Mouse (Mus musculus): ENCODE measurements around the gene Nkpd1. TPM values are rescaled to one million over a fixed set of nuclear protein-coding genes. Genes with fewer than 3 reads are reported as not detected.

Gene Nkpd1
- 2.2 and 2.3 TPM in 2 replicates for polyA plus RNA-seq (2012; rRNA removed)

GRCm38 (mm10) chr7:19517652-19518365 is at the start of gene Nkpd1:
Nkpd1 (plus strand) TSS chr7:19517838.
- no peak within 1 kb of the TSS for H3K4me3 ChIP-seq (ENCODE audit: extremely low read depth, insufficient read depth, insufficient read length)
- H3K27ac ChIP-seq (ENCODE audit: insufficient read depth, low read length) = no peak within 1 kb of the TSS
- H3K36me3 ChIP-seq (ENCODE audit: control insufficient read depth, insufficient read depth, low read length) = no peaks in the 10 kb centered on the region
- peaks cover 15% of the 10 kb centered on the region for H3K27me3 ChIP-seq (ENCODE audit: control insufficient read depth, insufficient read depth, low read length)
- 4% methylated on average over 29 of the region's 29 CpGs for WGBS
- DNase-seq (ENCODE audit: low read depth in 1 of 2, low spot score in 2 of 2) = peak in 1 of 2 experiments; percentile 8
- TF ChIP-seq POLR2A (IDR thresholded peaks at IDR 0.05; ENCODE audit: low read depth, low read length) (no peak), CTCF (IDR thresholded peaks at IDR 0.05; ENCODE audit: extremely low read depth, insufficient read depth, insufficient read length, insufficient replicate concordance) (peak; percentile 32; the same call in 1 of the 2 replicates)
- peaks cover 2% of the 10 kb centered on the region for H3K4me1 ChIP-seq (ENCODE audit: control insufficient read depth, insufficient read depth, insufficient read length)

GRCm38 (mm10) chr7:19468279-19468678 is 49.4 kb upstream of the Nkpd1 start:
- TF ChIP-seq POLR2A (IDR thresholded peaks at IDR 0.05; ENCODE audit: low read depth, low read length) (no peak), CTCF (IDR thresholded peaks at IDR 0.05; ENCODE audit: extremely low read depth, insufficient read depth, insufficient read length, insufficient replicate concordance) (no peak)
- Histone ChIP-seq H3K27ac (ENCODE audit: insufficient read depth, low read length) (no peak overlapping the region), H3K4me1 (ENCODE audit: control insufficient read depth, insufficient read depth, insufficient read length) (peaks cover 17% of the 10 kb centered on the region; the same call in 1 of the 2 replicates), H3K27me3 (ENCODE audit: control insufficient read depth, insufficient read depth, low read length) (no peaks in the 10 kb centered on the region), H3K36me3 (ENCODE audit: control insufficient read depth, insufficient read depth, low read length) (no peaks in the 10 kb centered on the region), H3K4me3 (ENCODE audit: extremely low read depth, insufficient read depth, insufficient read length) (no peak overlapping the region)
- no peak for DNase-seq (ENCODE audit: low read depth in 1 of 2, low spot score in 2 of 2)
- WGBS = 38% methylated on average over 12 of the region's 12 CpGs

- peaks cover 27% of the 10 kb centered on the region for H3K4me1 ChIP-seq (ENCODE audit: control insufficient read depth, insufficient read depth, insufficient read length)
- WGBS = 93% methylated on average over 23 of the region's 23 CpGs
- H3K4me3 ChIP-seq (ENCODE audit: extremely low read depth, insufficient read depth, insufficient read length) = no peak overlapping the region
- TF ChIP-seq POLR2A (IDR thresholded peaks at IDR 0.05; ENCODE audit: low read depth, low read length) = no peak
- no peak for TF ChIP-seq CTCF (IDR thresholded peaks at IDR 0.05; ENCODE audit: extremely low read depth, insufficient read depth, insufficient read length, insufficient replicate concordance)
- H3K27ac ChIP-seq (ENCODE audit: insufficient read depth, low read length) = no peak overlapping the region
- no peaks in the 10 kb centered on the region for H3K36me3 ChIP-seq (ENCODE audit: control insufficient read depth, insufficient read depth, low read length)
- peaks cover 2% of the 10 kb centered on the region for H3K27me3 ChIP-seq (ENCODE audit: control insufficient read depth, insufficient read depth, low read length)
- no peak for DNase-seq (ENCODE audit: low read depth in 1 of 2, low spot score in 2 of 2)
These were observed 48.2 kb upstream of the Nkpd1 start for GRCm38 (mm10) chr7:19469404-19469803.

- peaks cover 2% of the 10 kb centered on the region for H3K27me3 ChIP-seq (ENCODE audit: control insufficient read depth, insufficient read depth, low read length)
- WGBS = 76% methylated on average over 14 of the region's 14 CpGs
- no peak for DNase-seq (ENCODE audit: low read depth in 1 of 2, low spot score in 2 of 2)
- TF ChIP-seq POLR2A (IDR thresholded peaks at IDR 0.05; ENCODE audit: low read depth, low read length) (no peak), CTCF (IDR thresholded peaks at IDR 0.05; ENCODE audit: extremely low read depth, insufficient read depth, insufficient read length, insufficient replicate concordance) (no peak)
- no peaks in the 10 kb centered on the region for H3K36me3 ChIP-seq (ENCODE audit: control insufficient read depth, insufficient read depth, low read length)
- peaks cover 27% of the 10 kb centered on the region for H3K4me1 ChIP-seq (ENCODE audit: control insufficient read depth, insufficient read depth, insufficient read length)
- H3K4me3 ChIP-seq (ENCODE audit: extremely low read depth, insufficient read depth, insufficient read length) = no peak overlapping the region
- H3K27ac ChIP-seq (ENCODE audit: insufficient read depth, low read length) = no peak overlapping the region
These were observed 47.3 kb upstream of the Nkpd1 start for GRCm38 (mm10) chr7:19470308-19470707.

- peak in 1 of 2 experiments; percentile 33 for DNase-seq (ENCODE audit: low read depth in 1 of 2, low spot score in 2 of 2)
- Histone ChIP-seq H3K4me1 (ENCODE audit: control insufficient read depth, insufficient read depth, insufficient read length) (peaks cover 27% of the 10 kb centered on the region), H3K4me3 (ENCODE audit: extremely low read depth, insufficient read depth, insufficient read length) (peak overlapping the region; percentile 0; the same call in 1 of the 2 replicates), H3K27me3 (ENCODE audit: control insufficient read depth, insufficient read depth, low read length) (peaks cover 2% of the 10 kb centered on the region), H3K27ac (ENCODE audit: insufficient read depth, low read length) (peak overlapping the region; percentile 18; the same call in 1 of the 2 replicates), H3K36me3 (ENCODE audit: control insufficient read depth, insufficient read depth, low read length) (no peaks in the 10 kb centered on the region)
- no peak for TF ChIP-seq POLR2A (IDR thresholded peaks at IDR 0.05; ENCODE audit: low read depth, low read length)
- no peak for TF ChIP-seq CTCF (IDR thresholded peaks at IDR 0.05; ENCODE audit: extremely low read depth, insufficient read depth, insufficient read length, insufficient replicate concordance)
- WGBS = 0% methylated on average over 4 of the region's 4 CpGs
These were observed 45.2 kb upstream of the Nkpd1 start for GRCm38 (mm10) chr7:19472403-19472802.

GRCm38 (mm10) chr7:19473875-19474443 is 43.7 kb upstream of the Nkpd1 start:
- H3K27me3 ChIP-seq (ENCODE audit: control insufficient read depth, insufficient read depth, low read length) = peaks cover 2% of the 10 kb centered on the region
- peak overlapping the region; percentile 40; the same call in 1 of the 2 replicates for H3K27ac ChIP-seq (ENCODE audit: insufficient read depth, low read length)
- no peak for TF ChIP-seq CTCF (IDR thresholded peaks at IDR 0.05; ENCODE audit: extremely low read depth, insufficient read depth, insufficient read length, insufficient replicate concordance)
- TF ChIP-seq POLR2A (IDR thresholded peaks at IDR 0.05; ENCODE audit: low read depth, low read length) = no peak
- WGBS = 7% methylated on average over 76 of the region's 89 CpGs
- H3K4me1 ChIP-seq (ENCODE audit: control insufficient read depth, insufficient read depth, insufficient read length) = peaks cover 27% of the 10 kb centered on the region
- peak overlapping the region; percentile 54 for H3K4me3 ChIP-seq (ENCODE audit: extremely low read depth, insufficient read depth, insufficient read length)
- H3K36me3 ChIP-seq (ENCODE audit: control insufficient read depth, insufficient read depth, low read length) = no peaks in the 10 kb centered on the region
- DNase-seq (ENCODE audit: low read depth in 1 of 2, low spot score in 2 of 2) = peak in 1 of 2 experiments; percentile 32
